Mouse (Mus musculus) small intestine, adult 2 months (tissue): ENCODE results near the gene Panx3.

ENCODE experiments used
- CTCF ChIP-seq: fragments of 200-500 bp; IDR thresholded peaks from 2 replicates; pipeline ENCODE4 v1.5.1; 2012; ENCODE audit warnings: low read depth, mild to moderate bottlenecking, control low read depth, inconsistent platforms, low read length, moderate library complexity, mixed read lengths; ENCODE audit not compliant: insufficient replicate concordance, insufficient read length; ENCODE audit errors: extremely low read depth
- POLR2A ChIP-seq: fragments of 200-500 bp; IDR thresholded peaks from 2 replicates; pipeline ENCODE4 v1.6.1; 2012; ENCODE audit warnings: low read depth, mild to moderate bottlenecking, control low read depth, inconsistent platforms, low read length, moderate library complexity

GRCm38 (mm10) chr9:37623981-37624380 is 45.1 kb downstream of the Panx3 start:
- TF ChIP-seq CTCF (no peak), POLR2A (no peak)
